ENCODE assay signal across 8 mouse cellular contexts in genomic region chr13:98205771-98206545, GRCm38 (mm10). TPM values are rescaled to one million over a fixed set of nuclear protein-coding genes. Genes with fewer than 3 reads are reported as not detected.
DNase-seq lines count a peak whose midpoint lies in the region; ATAC-seq lines count a peak whose summit lies in the region.

Gene Arhgef28, minus strand, starts transcription at chr13:98206439.

- peak; percentile 89 for ATAC-seq in hindbrain, embryonic 13.5 days (ENCODE audit: low FRiP score)

- peaks cover 16% of the 10 kb centered on the region for H3K27me3 ChIP-seq in hindbrain, embryonic 13.5 days

- peak within 1 kb of the TSS; percentile 79 for H3K9ac ChIP-seq in hindbrain, embryonic 13.5 days

- peaks cover 14% of the 10 kb centered on the region for H3K4me1 ChIP-seq in hindbrain, embryonic 13.5 days (replicated peaks)

- no peaks in the 10 kb centered on the region for H3K9me3 ChIP-seq in hindbrain, embryonic 13.5 days

- H3K4me3 ChIP-seq in hindbrain, embryonic 13.5 days, result peak within 1 kb of the TSS; percentile 61

- no peaks in the 10 kb centered on the region for H3K36me3 ChIP-seq in hindbrain, embryonic 13.5 days

- peak within 1 kb of the TSS; percentile 52 for H3K27ac ChIP-seq in hindbrain, embryonic 13.5 days

- 1% methylated on average over 60 of the region's 76 CpGs for WGBS in hindbrain, embryonic 13.5 days

- peak; percentile 82 for DNase-seq in Muller cell, postnatal 12 days (ENCODE audit: inconsistent ontology term)
- DNase-seq in cerebellum, postnatal 10 days, result peak; percentile 58 to 63
- DNase-seq in gastrocnemius, adult 18-20 months (ENCODE audit: low spot score), result peak; percentile 72
- DNase-seq in left cerebral cortex, adult 11 months (ENCODE audit: low spot score), result peak; percentile 27
- peak; percentile 73 for DNase-seq in lung, postnatal 25 days (ENCODE audit: low spot score)
- peak; percentile 52 for DNase-seq in right cerebral cortex, adult 18-20 months
- DNase-seq in urinary bladder, adult 2 months (ENCODE audit: low spot score), result peak; percentile 74

- peak within 1 kb of the TSS; percentile 96 for H3K4me2 ChIP-seq in hindbrain, embryonic 13.5 days

RNA-seq across cellular contexts. Expression of gene Arhgef28, which starts in this region (rescaled TPM):
- 1 to 10 TPM; 2.3 to 2.4 TPM for total RNA-seq in gastrocnemius, adult 18-20 months (2021)
- 15.9 and 19.3 TPM in 2 replicates for polyA plus RNA-seq in hindbrain, embryonic 13.5 days (2015; fragmentation: Nextera tagmentation; extraction: Ambion mirVana)
- polyA plus RNA-seq in urinary bladder, adult 2 months (2012; rRNA removed), result 12.9 and 13.5 TPM in 2 replicates

Comparison
In these comparisons a context has a peak if more than half of its experiments do, and no peak if none do; other contexts are left out.
1. Peak in every context shown above with its lines: DNase-seq, ATAC-seq, H3K4me3 ChIP-seq and H3K27ac ChIP-seq.
2. DNase-seq: peak in every context shown above with its lines; median percentile 82 in Muller cell, postnatal 12 days; 74 in urinary bladder, adult 2 months; 73 in lung, postnatal 25 days; 72 in gastrocnemius, adult 18-20 months; 60 in cerebellum, postnatal 10 days; 52 in right cerebral cortex, adult 18-20 months; 27 in left cerebral cortex, adult 11 months.